Mouse (Mus musculus): Measurements from ENCODE around the gene Tshr. TPM values are rescaled to one million over a fixed set of nuclear protein-coding genes. Genes with fewer than 3 reads are reported as not detected.

The Tshr gene
- 0.26 and 0.77 TPM in 2 replicates for polyA plus RNA-seq (2015; fragmentation: Nextera tagmentation; extraction: Ambion mirVana)

DNA sequence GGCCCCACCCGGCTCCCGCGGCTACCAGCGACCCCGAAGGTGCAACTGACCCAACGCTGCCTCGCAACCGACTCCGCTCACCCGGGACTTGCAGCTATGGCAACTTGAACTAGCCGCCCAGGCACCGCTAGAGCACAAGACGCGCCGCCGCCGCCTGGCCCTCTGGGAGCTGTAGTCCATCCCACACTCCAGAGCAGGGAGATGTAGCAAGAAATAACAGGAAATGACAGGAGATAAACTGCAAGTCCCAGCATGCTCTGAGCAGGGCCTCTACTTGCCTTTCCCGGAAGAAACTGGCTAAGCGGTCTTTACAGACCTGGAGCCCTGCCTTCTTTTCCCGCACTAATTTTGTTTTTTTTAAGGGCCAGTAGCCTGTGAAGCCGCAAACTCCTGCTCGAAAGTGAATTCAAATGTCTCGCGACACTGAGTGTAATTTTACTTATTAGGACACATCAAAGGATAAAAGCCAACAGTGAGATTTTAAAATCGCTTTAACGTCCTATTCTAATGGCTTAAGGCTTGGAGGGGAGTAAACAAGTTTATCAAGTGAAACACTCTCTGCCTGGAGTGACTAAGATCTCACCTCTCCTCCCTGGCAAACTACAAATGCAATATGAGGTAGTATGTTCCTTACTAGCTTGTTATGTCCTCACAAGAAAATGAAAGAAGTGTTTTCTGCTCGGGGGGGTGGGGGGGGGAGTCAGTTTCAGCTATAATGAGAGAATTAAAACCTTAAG is at the start of gene Tshr, which contains the start of gene Cep128:
Gene Tshr, plus strand, starts transcription at position 283 of the 737 bp plus-strand sequence.
Gene Cep128, minus strand, starts transcription at position 129 of the 737 bp plus-strand sequence.

DNA sequence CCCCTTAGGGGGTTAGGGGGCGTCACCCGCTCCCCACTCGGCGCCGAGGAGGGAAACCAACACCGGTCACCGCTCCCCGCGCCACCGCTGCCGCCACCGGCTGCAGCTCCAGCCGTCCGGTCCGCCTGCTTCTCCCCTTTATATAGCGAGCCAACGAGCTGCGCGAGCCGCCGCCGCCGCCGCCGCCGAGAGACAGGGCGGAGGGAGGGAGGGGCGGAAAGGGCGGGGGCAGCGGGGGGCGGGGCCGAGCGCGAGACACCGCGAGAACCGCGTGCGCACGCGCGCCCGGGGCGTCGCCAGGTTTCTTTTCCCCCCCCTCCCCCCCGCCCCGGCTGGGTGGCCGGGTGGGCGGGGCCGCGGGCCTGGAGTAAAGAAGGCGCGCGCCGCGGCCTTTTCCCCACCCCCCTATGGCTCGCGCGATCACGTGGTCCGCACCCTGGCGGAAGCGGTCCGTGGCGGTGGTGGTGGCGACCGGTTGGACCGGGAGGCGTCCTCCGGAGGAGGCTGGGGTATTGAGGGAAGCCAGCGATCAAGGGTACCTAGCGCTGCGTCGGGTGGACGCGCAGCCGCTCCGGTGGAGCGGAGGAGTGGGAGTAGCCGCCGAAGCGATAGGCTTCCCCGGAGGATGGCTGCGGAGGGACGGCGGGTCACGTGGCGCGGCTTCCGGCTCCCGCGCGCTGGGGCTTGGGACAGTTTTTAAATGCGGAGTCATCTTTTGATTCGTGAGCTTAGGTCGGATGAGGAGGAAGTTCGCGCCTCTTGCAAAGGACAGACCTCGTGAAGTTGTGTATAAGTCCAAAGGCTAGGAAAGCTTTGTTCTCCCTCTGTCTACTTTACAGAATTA is 205.7 kb downstream of the Tshr start, which contains the start of gene Gtf2a1:
Gene Gtf2a1, minus strand, starts transcription at position 641 of the 844 bp plus-strand sequence.

Other genes with a start within 250 kb of the Tshr start
- gene Cep128, start 154 bp upstream of the Tshr start, polyA plus RNA-seq (2015; fragmentation: Nextera tagmentation; extraction: Ambion mirVana): 3.2 and 3.9 TPM in 2 replicates
- 16.6 and 20.0 TPM in 2 replicates for gene Gtf2a1, start 205.9 kb downstream of the Tshr start, polyA plus RNA-seq (2015; fragmentation: Nextera tagmentation; extraction: Ambion mirVana)